Mouse (Mus musculus) fibroblast of lung, adult 2 months (primary cell): Measurements from ENCODE around the gene Zscan2.

Experiments used
- DNase-seq: peaks from one replicate; pipeline ENCODE4 v3.0.0-alpha.2; 2011; ENCODE audit warnings: low read depth

The Zscan2 gene

GRCm38 (mm10) chr7:80885666-80886065 is 24.9 kb downstream of the Zscan2 start:
- no peak for DNase-seq

GRCm38 (mm10) chr7:80888595-80888994 is 27.9 kb downstream of the Zscan2 start:
- no peak for DNase-seq

- DNase-seq: peak; percentile 73
Observed at GRCm38 (mm10) chr7:80889021-80889511, 28.3 kb downstream of the Zscan2 start.

GRCm38 (mm10) chr7:80889841-80890241 is 29.1 kb downstream of the Zscan2 start:
- no peak for DNase-seq

- DNase-seq: no peak
Observed at GRCm38 (mm10) chr7:80893086-80893752, 32.5 kb downstream of the Zscan2 start.

GRCm38 (mm10) chr7:80893753-80894129 is 33.0 kb downstream of the Zscan2 start:
- DNase-seq: no peak

- DNase-seq: no peak
Observed at GRCm38 (mm10) chr7:80894196-80894595, 33.5 kb downstream of the Zscan2 start.

- no peak for DNase-seq
Observed at GRCm38 (mm10) chr7:80894815-80895519, 34.2 kb downstream of the Zscan2 start.

- DNase-seq: no peak
Observed at GRCm38 (mm10) chr7:80897134-80897533, 36.4 kb downstream of the Zscan2 start.

- no peak for DNase-seq
Observed at GRCm38 (mm10) chr7:80897721-80898120, 37.0 kb downstream of the Zscan2 start.

- peak; percentile 85 for DNase-seq
Observed at GRCm38 (mm10) chr7:80900944-80901501, 40.3 kb downstream of the Zscan2 start, which contains the start of gene Wdr73. Wdr73 (minus strand) TSS chr7:80901269.

- no peak for DNase-seq
Observed at GRCm38 (mm10) chr7:80901541-80902274, 41.0 kb downstream of the Zscan2 start.

- DNase-seq: no peak
Observed at GRCm38 (mm10) chr7:80903625-80904422, 43.1 kb downstream of the Zscan2 start.

GRCm38 (mm10) chr7:80904921-80905515 is 44.3 kb downstream of the Zscan2 start, which contains the start of gene Nmb:
Nmb (minus strand) TSS chr7:80905076.
- no peak for DNase-seq

GRCm38 (mm10) chr7:80911053-80911452 is 50.3 kb downstream of the Zscan2 start:
- no peak for DNase-seq

GRCm38 (mm10) chr7:80912496-80912895 is 51.8 kb downstream of the Zscan2 start:
- DNase-seq: no peak

- DNase-seq: no peak
Observed at GRCm38 (mm10) chr7:80917916-80918465, 57.3 kb downstream of the Zscan2 start.

- no peak for DNase-seq
Observed at GRCm38 (mm10) chr7:80918982-80919646, 58.4 kb downstream of the Zscan2 start.

GRCm38 (mm10) chr7:80919647-80920008 is 58.9 kb downstream of the Zscan2 start:
- DNase-seq: no peak

- no peak for DNase-seq
Observed at GRCm38 (mm10) chr7:80923165-80923564, 62.4 kb downstream of the Zscan2 start.
